Mouse (Mus musculus) limb, embryonic 15.5 days (tissue): ENCODE results near the gene Wdr83os. TPM values are rescaled to one million over a fixed set of nuclear protein-coding genes. Genes with fewer than 3 reads are reported as not detected.

Experiments used
- ATAC-seq: fragments of 200-750 bp; cut with Nextera tagmentation; 2 replicates; pipeline ENCODE4 v1.8.0; 2017; ENCODE audit warnings: low read depth, moderate TSS enrichment; ENCODE audit not compliant: insufficient number of reproducible peaks, low FRiP score, low TSS enrichment
- H3K27ac ChIP-seq: fragments of 300-500 bp; sonication (generic); 2 replicates; pipeline ENCODE4 v1.5.1; 2015; ENCODE audit warnings: moderate library complexity, mild to moderate bottlenecking, inconsistent platforms
- H3K27me3 ChIP-seq: fragments of 300-500 bp; sonication (generic); 2 replicates; pipeline ENCODE4 v1.6.1; 2015; ENCODE audit warnings: inconsistent platforms
- H3K36me3 ChIP-seq: fragments of 300-500 bp; sonication (generic); 2 replicates; pipeline ENCODE4 v1.6.1; 2015; ENCODE audit warnings: inconsistent platforms
- H3K4me1 ChIP-seq: fragments of 300-500 bp; sonication (generic); 2 replicates; pipeline ENCODE4 v1.6.1; 2015; ENCODE audit warnings: inconsistent platforms
- H3K4me2 ChIP-seq: fragments of 300-500 bp; sonication (generic); 2 replicates; pipeline ENCODE4 v1.6.1; 2015; ENCODE audit warnings: mild to moderate bottlenecking, inconsistent platforms
- H3K4me3 ChIP-seq: fragments of 300-500 bp; sonication (generic); 2 replicates; pipeline ENCODE4 v1.5.1; 2015; ENCODE audit warnings: mild to moderate bottlenecking, inconsistent platforms
- H3K9ac ChIP-seq: fragments of 300-500 bp; sonication (generic); 2 replicates; pipeline ENCODE4 v1.6.1; 2015; ENCODE audit warnings: inconsistent platforms
- H3K9me3 ChIP-seq: fragments of 300-500 bp; sonication (generic); 2 replicates; pipeline ENCODE4 v1.6.1; 2016; ENCODE audit warnings: inconsistent platforms
- WGBS: fragments of 180-500 bp; shearing (Covaris S2); methylation state at CpG from one replicate; pipeline ENCODE4 v1.1.7; 2015; 5-methylcytosine and 5-hydroxymethylcytosine counted together
- polyA plus RNA-seq: library from polyadenylated mRNA; unstranded; fragments of >200 nt; fragmentation: Nextera tagmentation; extraction: Ambion mirVana; gene quantifications from 2 replicates; pipeline ENCODE4 v1.2.1, GENCODE M21; 2015

Gene Wdr83os
- polyA plus RNA-seq: 106 and 111 TPM in 2 replicates

DNA sequence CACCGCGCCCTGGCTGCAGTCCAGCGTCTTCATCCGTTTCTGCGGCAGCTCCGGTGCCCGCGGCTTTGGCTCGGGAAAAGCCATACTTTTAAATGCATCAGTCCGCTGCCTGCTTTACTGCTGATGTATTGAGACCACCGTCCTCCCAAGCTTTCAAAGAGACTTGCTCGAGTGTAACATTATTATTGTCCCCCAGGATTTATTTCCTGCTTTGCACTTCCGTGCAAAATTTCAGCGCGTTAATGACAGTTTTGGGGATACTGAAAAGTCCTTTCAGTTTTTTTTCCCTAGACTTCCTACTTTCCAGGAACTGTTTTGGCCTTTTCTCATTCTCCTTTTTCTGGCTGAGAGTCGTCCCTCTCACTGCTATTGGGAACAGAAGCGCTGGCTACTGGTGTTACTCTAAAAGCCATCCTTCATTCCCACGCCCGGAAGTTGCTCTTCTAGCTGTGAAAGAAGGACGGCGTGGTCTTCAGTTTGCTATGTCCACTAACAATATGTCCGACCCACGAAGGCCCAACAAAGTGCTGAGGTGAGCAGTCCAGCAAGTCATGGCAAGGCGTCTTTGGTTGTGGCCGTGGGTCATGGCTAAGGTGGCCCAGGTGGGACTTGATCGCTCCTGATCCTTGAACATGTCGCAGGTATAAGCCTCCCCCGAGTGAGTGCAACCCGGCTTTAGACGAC lies at the start of gene Wdr83os:
TSS of gene Wdr83os (plus strand) at position 209 of the 684 bp plus-strand sequence.
- Histone ChIP-seq H3K27me3 (no peaks in the 10 kb centered on the region), H3K9me3 (no peaks in the 10 kb centered on the region), H3K27ac (peak within 1 kb of the TSS; percentile 90), H3K9ac (peak within 1 kb of the TSS; percentile 83), H3K4me1 (peaks cover 38% of the 10 kb centered on the region), H3K4me2 (peak within 1 kb of the TSS; percentile 93), H3K4me3 (peak within 1 kb of the TSS; percentile 76), H3K36me3 (peaks cover 26% of the 10 kb centered on the region)
- no peak for ATAC-seq
- WGBS: under 1% methylated on average over 30 of the region's 30 CpGs

DNA sequence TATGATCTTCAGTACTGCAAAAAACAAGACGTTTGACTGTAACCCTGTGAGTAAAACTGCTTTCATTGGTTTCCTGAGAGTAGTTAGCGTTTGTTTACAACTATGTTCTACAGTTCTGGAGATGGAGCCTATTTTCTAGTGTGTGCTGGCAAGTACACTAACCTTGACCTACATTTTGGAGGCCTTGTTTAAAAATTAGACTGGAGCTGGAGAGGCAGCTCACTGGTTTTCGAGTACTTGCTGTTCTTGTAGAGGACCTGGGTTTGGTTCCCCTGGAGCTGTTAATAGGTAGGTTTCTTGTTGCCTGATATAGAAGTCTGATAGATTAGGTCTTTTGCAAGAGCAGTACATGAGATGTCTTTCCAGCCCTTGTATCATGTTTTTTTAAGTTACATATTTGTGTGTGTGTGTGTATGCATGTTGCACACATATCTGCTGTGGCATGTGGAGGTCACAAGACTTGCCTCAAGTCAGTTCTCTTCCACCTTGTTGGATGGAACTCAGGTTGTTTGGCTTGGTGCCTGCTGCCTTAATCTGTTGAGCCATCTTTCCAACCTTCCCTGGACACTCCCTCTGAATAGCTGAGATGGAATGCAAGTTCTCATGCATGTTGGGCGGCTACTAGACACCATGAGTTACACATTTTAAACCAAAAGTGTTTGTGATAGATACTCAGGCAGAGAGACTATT lies 47.8 kb upstream of the Wdr83os start:
- no peak for ATAC-seq
- 80% methylated on average over 4 of the region's 4 CpGs for WGBS
- H3K36me3 ChIP-seq: peaks cover 47% of the 10 kb centered on the region

DNA sequence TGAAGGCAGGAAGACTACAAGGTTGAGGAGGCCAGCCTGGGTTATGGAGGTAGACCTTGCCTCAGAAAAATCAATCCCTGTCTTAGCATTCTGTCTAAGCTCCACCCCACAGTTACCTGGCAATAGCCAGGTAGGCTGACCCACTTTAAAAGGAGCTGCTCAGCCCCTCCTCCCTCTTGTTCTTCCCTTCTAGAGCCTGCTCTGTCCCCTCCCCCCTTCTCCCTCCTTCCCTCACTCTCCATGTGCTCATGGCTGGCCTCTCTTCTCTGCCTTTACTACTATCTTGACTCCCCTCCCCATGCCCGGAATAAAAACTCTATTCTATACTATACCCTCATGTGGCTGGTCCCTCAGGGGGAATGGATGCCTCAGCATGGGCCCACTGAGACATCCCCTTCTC lies 46.7 kb upstream of the Wdr83os start:
- peaks cover 32% of the 10 kb centered on the region for H3K4me1 ChIP-seq
- H3K27me3 ChIP-seq: no peaks in the 10 kb centered on the region
- no peak overlapping the region for H3K9ac ChIP-seq
- ATAC-seq: no peak
- 66% methylated on average over 1 of the region's 1 CpGs for WGBS
- no peaks in the 10 kb centered on the region for H3K9me3 ChIP-seq
- no peak overlapping the region for H3K4me3 ChIP-seq
- H3K36me3 ChIP-seq: peaks cover 46% of the 10 kb centered on the region
- no peak overlapping the region for H3K4me2 ChIP-seq
- H3K27ac ChIP-seq: no peak overlapping the region; the same call in 1 of the 2 replicates

More for the DNA sequence above, 47.8 kb upstream of the Wdr83os start:
- Histone ChIP-seq H3K27ac (no peak overlapping the region), H3K4me2 (no peak overlapping the region), H3K9me3 (no peaks in the 10 kb centered on the region), H3K9ac (no peak overlapping the region), H3K4me1 (peaks cover 35% of the 10 kb centered on the region), H3K4me3 (no peak overlapping the region), H3K27me3 (no peaks in the 10 kb centered on the region)

DNA sequence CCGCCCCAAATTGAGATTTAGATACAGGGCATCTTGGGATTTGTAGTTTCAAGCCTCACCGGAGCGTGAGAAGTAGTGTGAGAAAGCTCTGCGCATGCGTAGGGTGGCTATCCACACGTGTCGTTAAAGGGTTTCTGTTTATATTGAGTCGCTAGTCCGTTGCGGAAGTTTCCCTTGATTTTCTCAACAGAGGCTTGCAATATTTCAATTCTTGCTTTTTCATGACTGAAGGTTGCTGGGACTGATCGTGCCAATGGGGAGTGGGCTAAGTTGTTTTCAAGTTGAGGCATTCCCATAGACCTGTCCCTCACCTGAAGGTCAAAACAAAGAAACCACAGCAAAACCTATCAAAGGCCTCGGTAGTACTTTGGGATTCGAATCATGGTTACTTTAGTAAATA lies 45.8 kb upstream of the Wdr83os start:
- ATAC-seq: no peak
- Histone ChIP-seq H3K9me3 (no peaks in the 10 kb centered on the region), H3K27me3 (no peaks in the 10 kb centered on the region), H3K4me2 (peak overlapping the region; percentile 76), H3K27ac (peak overlapping the region; percentile 100; the same call in 1 of the 2 replicates), H3K9ac (no peak overlapping the region), H3K36me3 (peaks cover 38% of the 10 kb centered on the region), H3K4me3 (peak overlapping the region; percentile 77), H3K4me1 (peaks cover 30% of the 10 kb centered on the region)
- WGBS: 3% methylated on average over 13 of the region's 13 CpGs

DNA sequence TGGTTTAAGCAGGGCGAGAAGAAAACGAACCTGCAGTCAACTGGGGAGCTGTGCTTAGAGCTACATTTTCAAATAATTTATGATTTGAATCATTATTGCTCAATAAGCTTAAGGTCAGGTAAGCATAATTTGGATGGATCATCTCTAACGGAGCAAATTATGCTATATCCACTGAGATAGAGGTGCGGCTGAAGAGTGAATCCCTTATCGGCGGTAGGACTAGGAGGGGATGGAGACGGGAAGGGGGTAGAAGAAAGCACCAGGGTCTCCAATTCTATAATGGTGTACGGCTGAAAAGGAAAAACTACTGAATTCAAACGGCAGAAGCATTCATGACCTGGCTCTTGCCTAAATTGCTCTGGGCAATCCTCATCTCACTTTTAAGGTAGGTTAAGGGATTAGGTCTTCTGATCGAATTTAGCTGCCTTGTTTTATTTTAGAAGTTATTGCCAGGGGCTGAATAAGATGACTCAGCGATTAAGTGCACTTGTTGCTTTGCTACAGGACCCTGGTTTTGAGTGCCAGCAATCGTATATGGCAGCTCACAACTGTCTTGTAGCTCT lies 45.3 kb upstream of the Wdr83os start:
- Histone ChIP-seq H3K4me1 (peaks cover 30% of the 10 kb centered on the region), H3K27ac (peak overlapping the region; percentile 100), H3K4me2 (peak overlapping the region; percentile 76), H3K36me3 (peaks cover 38% of the 10 kb centered on the region), H3K9me3 (no peaks in the 10 kb centered on the region), H3K9ac (peak overlapping the region; percentile 51), H3K27me3 (no peaks in the 10 kb centered on the region), H3K4me3 (peak overlapping the region; percentile 77)
- 6% methylated on average over 12 of the region's 12 CpGs for WGBS
- ATAC-seq: no peak

DNA sequence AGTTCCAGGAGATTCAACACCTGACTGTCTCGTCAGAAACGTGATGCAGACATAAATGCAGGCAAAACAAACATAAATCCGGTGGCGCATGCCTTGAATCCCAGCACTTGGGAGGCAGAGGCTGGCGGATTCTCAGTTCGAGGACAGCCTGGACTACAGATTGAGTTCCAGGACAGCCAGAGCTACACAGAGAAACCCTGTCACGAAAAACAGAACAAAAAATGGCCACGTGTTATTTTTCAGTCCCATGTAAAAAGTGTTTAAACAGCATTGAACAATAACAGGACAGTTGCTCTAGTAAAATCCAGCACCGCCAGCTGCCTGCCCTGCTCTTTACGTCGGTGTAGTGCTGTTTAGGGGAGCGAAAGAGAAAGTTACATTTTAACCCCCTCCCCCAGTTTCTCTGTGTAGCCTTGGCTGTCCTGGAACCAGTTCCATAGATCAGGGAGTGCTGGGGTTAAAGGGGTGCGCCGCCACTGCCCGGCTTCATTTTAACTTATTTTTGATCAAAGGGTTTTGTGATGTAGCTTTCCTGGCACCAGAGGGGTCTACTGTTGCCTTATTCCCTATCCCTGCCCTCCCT lies 44.7 kb upstream of the Wdr83os start:
- peak overlapping the region; percentile 100 for H3K27ac ChIP-seq
- peaks cover 30% of the 10 kb centered on the region for H3K4me1 ChIP-seq
- ATAC-seq: no peak
- peak overlapping the region; percentile 77 for H3K4me3 ChIP-seq
- peak overlapping the region; percentile 51 for H3K9ac ChIP-seq
- H3K9me3 ChIP-seq: no peaks in the 10 kb centered on the region
- peak overlapping the region; percentile 76 for H3K4me2 ChIP-seq
- 1% methylated on average over 15 of the region's 15 CpGs for WGBS
- H3K36me3 ChIP-seq: peaks cover 39% of the 10 kb centered on the region
- H3K27me3 ChIP-seq: no peaks in the 10 kb centered on the region

DNA sequence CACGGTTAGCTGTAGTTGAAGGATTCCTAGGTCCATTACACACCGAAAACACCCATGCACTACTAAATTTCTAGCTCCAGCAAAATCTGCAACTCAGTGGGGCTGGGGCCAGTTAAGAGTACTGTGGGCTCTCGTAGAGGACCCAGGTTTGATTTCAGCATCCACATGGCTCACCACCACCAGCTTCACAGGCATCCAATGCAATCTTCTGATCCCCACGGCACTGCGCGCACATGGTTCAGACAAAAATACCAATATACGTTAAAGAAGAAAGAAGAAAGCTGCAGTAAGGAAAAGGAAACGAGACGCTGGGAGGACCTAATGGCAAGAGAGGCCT lies 44.2 kb upstream of the Wdr83os start:
- H3K27ac ChIP-seq: peak overlapping the region; percentile 100
- peaks cover 32% of the 10 kb centered on the region for H3K4me1 ChIP-seq
- peak overlapping the region; percentile 77 for H3K4me3 ChIP-seq
- H3K36me3 ChIP-seq: peaks cover 41% of the 10 kb centered on the region
- H3K27me3 ChIP-seq: no peaks in the 10 kb centered on the region
- 0% methylated on average over 9 of the region's 9 CpGs for WGBS
- H3K4me2 ChIP-seq: peak overlapping the region; percentile 76
- no peaks in the 10 kb centered on the region for H3K9me3 ChIP-seq
- H3K9ac ChIP-seq: peak overlapping the region; percentile 51
- peak; percentile 37; the same call in 1 of the 2 replicates for ATAC-seq

DNA sequence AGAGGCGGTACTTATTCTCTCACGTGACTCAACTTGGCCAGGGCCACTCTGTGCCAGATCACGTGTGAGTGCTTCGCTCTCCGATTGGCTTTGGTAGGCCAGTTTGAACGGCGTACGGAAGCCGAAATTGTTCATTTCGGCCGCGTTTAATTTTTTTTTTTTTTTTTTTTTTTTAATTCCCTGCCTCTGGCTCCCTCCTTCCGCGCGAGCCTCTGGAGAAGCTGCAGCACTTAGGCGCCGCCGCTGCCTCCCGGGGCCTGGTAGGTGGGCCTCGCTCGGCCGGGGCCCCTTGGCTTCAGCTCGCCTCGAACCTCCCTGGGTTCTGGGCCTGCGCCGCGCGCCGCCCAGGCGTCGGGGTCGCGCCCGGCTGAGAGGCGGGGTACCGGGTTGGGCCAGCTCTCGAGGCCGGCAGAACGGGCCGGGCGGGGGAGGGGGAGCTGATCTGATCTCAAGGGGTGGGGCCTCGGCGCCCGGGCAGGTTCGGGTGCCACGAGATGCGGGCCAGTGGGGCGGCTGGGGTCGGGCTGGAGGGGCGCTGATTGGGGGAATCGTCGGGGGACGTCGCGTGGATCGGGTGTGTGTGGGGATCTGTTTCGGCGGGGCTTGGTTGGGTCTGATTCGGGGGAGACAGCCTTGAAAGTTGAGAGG lies 43.7 kb upstream of the Wdr83os start, which contains the start of gene Tnpo2:
TSS of gene Tnpo2 (plus strand) at position 198 of the 648 bp plus-strand sequence.
- peaks cover 33% of the 10 kb centered on the region for H3K4me1 ChIP-seq
- peak within 1 kb of the TSS; percentile 77 for H3K4me3 ChIP-seq
- no peaks in the 10 kb centered on the region for H3K27me3 ChIP-seq
- under 1% methylated on average over 57 of the region's 59 CpGs for WGBS
- ATAC-seq: peak; percentile 92
- H3K27ac ChIP-seq: peak within 1 kb of the TSS; percentile 100
- H3K36me3 ChIP-seq: peaks cover 41% of the 10 kb centered on the region
- H3K4me2 ChIP-seq: peak within 1 kb of the TSS; percentile 86
- no peaks in the 10 kb centered on the region for H3K9me3 ChIP-seq
- H3K9ac ChIP-seq: peak within 1 kb of the TSS; percentile 92

DNA sequence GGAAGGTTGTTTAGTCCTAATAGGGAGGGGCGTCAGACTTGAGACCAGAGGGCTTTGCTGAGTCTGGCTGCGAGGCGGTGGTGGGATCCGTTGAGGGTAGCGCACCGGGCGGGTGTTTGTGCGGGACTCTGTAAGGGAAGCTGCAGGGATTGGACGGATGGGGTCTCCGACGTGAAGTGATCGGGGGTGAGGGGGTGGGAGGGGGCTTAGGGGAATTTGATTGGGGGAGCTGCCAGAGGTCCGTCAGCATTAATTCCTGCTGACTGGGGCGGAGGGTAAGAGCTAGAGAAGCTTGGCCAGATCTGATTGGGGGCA lies 43.2 kb upstream of the Wdr83os start:
- H3K27me3 ChIP-seq: no peaks in the 10 kb centered on the region
- WGBS: under 1% methylated on average over 14 of the region's 14 CpGs
- peaks cover 33% of the 10 kb centered on the region for H3K4me1 ChIP-seq
- no peaks in the 10 kb centered on the region for H3K9me3 ChIP-seq
- peak overlapping the region; percentile 77 for H3K4me3 ChIP-seq
- peak overlapping the region; percentile 86 for H3K4me2 ChIP-seq
- ATAC-seq: peak; percentile 62
- H3K9ac ChIP-seq: peak overlapping the region; percentile 92
- peak overlapping the region; percentile 100 for H3K27ac ChIP-seq
- peaks cover 39% of the 10 kb centered on the region for H3K36me3 ChIP-seq

DNA sequence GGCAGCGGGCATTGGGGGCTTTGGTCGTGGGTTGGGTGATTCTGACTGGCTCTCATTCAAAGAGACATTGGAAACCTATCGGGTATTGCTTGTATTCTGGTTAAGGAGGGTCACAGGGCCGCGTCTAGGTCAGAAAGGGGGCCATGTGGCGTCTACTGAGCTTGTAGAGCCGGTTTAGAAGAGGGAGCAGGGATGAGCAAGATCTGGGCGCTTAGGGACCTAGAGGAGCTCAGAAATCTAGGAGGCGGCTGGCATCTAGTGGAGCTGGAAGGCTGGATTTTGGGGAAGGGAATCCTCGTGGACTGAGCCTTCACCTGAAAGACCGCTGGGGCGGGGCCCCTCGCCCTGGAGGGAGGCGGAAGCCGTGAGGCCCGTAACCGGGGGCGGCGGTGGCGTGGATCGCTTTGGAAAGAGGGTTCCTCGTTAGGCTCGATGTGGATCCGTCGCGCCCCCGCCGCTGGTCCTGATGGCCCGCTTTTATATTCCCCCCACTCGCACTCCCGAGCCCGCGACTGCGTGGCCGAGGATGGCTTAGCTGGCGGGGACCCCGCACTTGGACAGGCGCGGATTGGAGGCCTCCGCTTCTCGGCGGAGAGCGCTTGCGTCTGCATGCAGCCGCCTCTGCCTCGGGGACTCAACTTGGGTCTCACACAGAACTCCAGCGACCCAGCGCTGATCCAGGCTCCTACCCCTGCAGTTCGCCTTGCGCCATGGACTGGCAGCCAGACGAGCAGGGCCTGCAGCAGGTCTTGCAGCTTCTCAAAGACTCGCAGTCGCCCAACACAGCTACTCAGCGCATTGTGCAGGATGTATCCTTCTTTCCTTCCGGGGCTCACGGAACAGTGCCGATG lies 42.6 kb upstream of the Wdr83os start:
- ATAC-seq: no peak
- Histone ChIP-seq H3K4me3 (peak overlapping the region; percentile 77), H3K27me3 (no peaks in the 10 kb centered on the region), H3K9ac (peak overlapping the region; percentile 92), H3K36me3 (peaks cover 38% of the 10 kb centered on the region), H3K9me3 (no peaks in the 10 kb centered on the region), H3K4me1 (peaks cover 33% of the 10 kb centered on the region), H3K27ac (peak overlapping the region; percentile 100), H3K4me2 (peak overlapping the region; percentile 86)
- under 1% methylated on average over 57 of the region's 57 CpGs for WGBS

DNA sequence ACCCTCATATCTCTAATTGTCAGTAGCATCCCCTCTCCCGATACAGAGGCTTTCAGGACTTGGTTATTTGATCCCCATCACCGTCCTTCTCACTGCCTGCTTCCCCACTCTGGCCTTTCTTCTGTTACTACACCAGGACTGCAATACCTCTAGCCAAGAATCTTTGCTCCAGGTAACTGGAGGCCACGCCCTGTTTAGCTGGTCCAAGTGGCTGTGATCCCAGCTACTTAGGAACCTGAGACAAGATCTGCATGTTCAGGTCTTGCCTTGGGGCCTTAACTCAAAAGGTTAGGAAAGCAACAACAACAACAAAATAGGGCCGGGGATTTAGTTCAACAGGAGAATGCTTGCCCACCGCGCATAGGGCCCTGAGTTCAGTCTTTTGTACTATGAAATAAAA lies 36.9 kb upstream of the Wdr83os start:
- no peak overlapping the region for H3K27ac ChIP-seq
- H3K27me3 ChIP-seq: no peaks in the 10 kb centered on the region
- H3K4me1 ChIP-seq: peaks cover 10% of the 10 kb centered on the region
- H3K9ac ChIP-seq: no peak overlapping the region
- H3K36me3 ChIP-seq: peaks cover 86% of the 10 kb centered on the region
- H3K4me3 ChIP-seq: no peak overlapping the region
- H3K9me3 ChIP-seq: no peaks in the 10 kb centered on the region
- WGBS: 87% methylated on average over 6 of the region's 6 CpGs
- no peak overlapping the region for H3K4me2 ChIP-seq
- ATAC-seq: no peak
